Mouse (Mus musculus) embryonic fibroblast, embryonic 13.5 days (primary cell): Measurements from ENCODE around the gene Prrg4.
A peak's percentile ranks its signal among the peaks of the same experiment; 100 is the strongest.

Experiments used
- CTCF ChIP-seq: IDR thresholded peaks from 2 replicates; pipeline ENCODE4 v1.5.1; 2011; ENCODE audit warnings: mild to moderate bottlenecking, control low read depth, low read length, moderate library complexity, borderline replicate concordance; ENCODE audit not compliant: insufficient read depth
- POLR2A ChIP-seq: IDR thresholded peaks from 2 replicates; pipeline ENCODE4 v1.6.1; 2011; ENCODE audit warnings: low read depth, mild to moderate bottlenecking, control low read depth, low read length, moderate library complexity

- TF ChIP-seq CTCF (no peak), POLR2A (0 out of 2 replicates have a peak, but pooled peaks have one; percentile 14)
Observed at GRCm38 (mm10) chr2:104847645-104848044, 2.0 kb downstream of the Prrg4 start.
